Mouse (Mus musculus) olfactory bulb, adult 2 months (tissue): ENCODE measurements around the gene Slc25a34.

Experiments used
- CTCF ChIP-seq: fragments of 200-500 bp; IDR thresholded peaks from 2 replicates; pipeline ENCODE4 v1.5.1; 2012; ENCODE audit warnings: low read depth, mild to moderate bottlenecking, low read length, moderate library complexity; ENCODE audit not compliant: insufficient read depth
- POLR2A ChIP-seq: fragments of 200-500 bp; IDR thresholded peaks from 2 replicates; pipeline ENCODE4 v1.6.1; 2012; ENCODE audit warnings: mild to moderate bottlenecking, low read depth, low read length, moderate library complexity; ENCODE audit not compliant: insufficient read depth

DNA sequence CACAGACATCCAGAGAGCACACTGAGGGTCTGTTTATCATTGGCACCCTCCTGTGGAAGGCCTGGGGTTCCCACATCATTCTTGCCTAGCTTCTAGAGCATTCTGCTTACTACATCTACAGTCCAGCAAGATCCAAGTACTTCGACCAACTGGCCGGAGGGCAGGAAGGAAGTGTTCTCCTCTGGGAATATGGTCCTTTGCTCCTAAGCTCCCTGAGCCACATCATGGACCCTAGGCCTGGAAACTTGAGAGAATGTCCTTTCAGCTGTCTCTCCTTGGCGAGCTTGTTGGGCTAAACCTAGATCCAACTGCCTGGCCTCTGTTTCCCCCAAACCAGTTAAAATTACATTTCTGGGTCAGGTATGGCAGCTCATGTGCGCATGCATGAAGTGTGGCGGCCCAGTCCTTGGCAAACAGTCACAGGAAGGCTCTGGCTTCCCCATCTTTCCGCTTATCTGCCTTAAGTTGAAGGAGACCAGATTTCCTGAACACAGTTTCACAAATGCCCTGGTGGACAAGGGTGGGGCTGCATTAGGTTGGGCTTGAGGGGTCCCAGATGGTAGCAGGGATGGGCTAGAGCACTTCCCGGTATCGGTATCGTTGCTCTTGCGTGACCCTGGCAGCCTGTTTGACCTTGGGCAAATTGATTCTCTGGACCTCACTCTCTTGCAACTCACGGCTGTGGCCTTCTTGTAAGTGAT lies 20.9 kb downstream of the Slc25a34 start:
- TF ChIP-seq POLR2A, result no peak
- no peak for TF ChIP-seq CTCF
